ENCODE assay signal across 26 mouse cellular contexts in genomic region chr5:146292896-146293680, GRCm38 (mm10).
DNase-seq lines count a peak whose midpoint lies in the region; ATAC-seq and TF ChIP-seq lines count a peak whose summit lies in the region.
"Had no signal": no experiment of that assay in that cellular context is flagged by ENCODE, and none has a peak within 500 bp of the region (broad histone marks: within the 10 kb centered on the region; RNA-seq: fewer than 3 reads in every experiment).

No protein-coding gene starts in this region.

- no peak overlapping the region for H3K4me3 ChIP-seq in liver, adult 2 months (ENCODE audit: insufficient read depth, low read depth, low read length)
- H3K4me3 ChIP-seq in bone marrow macrophage, adult 2 months (ENCODE audit: insufficient read depth, low read length): no peak overlapping the region
- no peak overlapping the region for H3K4me3 ChIP-seq in liver, embryonic 12.5 days
- H3K4me3 ChIP-seq: embryonic facial prominence, embryonic 13.5 days; erythroblast, embryonic 14.5 days; forebrain, embryonic 13.5 days; gastrocnemius, adult 2 months; heart, embryonic 12.5 days; hindbrain, embryonic 13.5 days; midbrain, embryonic 10.5 days; myocyte; neural tube, embryonic 13.5 days; stomach, embryonic 15.5 days had no signal

- ATAC-seq in liver, embryonic 12.5 days: no peak
- ATAC-seq: activated CD4-positive, CD25-positive, alpha-beta regulatory T cell, adult 4 months; forebrain, embryonic 13.5 days; midbrain, embryonic 16.5 days had no signal

- DNase-seq in liver, adult 2 months (ENCODE audit: extremely low read depth, low read depth, low spot score): peak; percentile 89
- no peak for DNase-seq in liver
- peak; percentile 15 for DNase-seq in lung, postnatal 10 days
- DNase-seq in urinary bladder, postnatal 25 days (ENCODE audit: low spot score): no peak
- DNase-seq in cerebellum, adult 8-10 months: no peak
- DNase-seq: adrenal gland, postnatal 10 days; cerebellum, adult 2 months; cerebellum, postnatal 36 days; embryo, embryonic 11 days; gastrocnemius, adult 2 months; heart, postnatal 14 days; thymus, adult 18-20 months; thymus, postnatal 36 days had no signal

- TF ChIP-seq CTCF in liver, adult 2 months (IDR thresholded peaks at IDR 0.05; ENCODE audit: low read depth, low read length): no peak
- TF ChIP-seq CTCF in bone marrow macrophage, adult 2 months (IDR thresholded peaks at IDR 0.05; ENCODE audit: low read depth, low read length): no peak

- H3K9ac ChIP-seq in liver, adult 2 months (ENCODE audit: low read depth, low read length): 0 out of 2 replicates have a peak overlapping the region, but pooled peaks have one; percentile 22
- no peak overlapping the region for H3K9ac ChIP-seq in liver, embryonic 12.5 days
- H3K9ac ChIP-seq: embryonic facial prominence, embryonic 13.5 days; forebrain, embryonic 13.5 days; heart, embryonic 12.5 days; hindbrain, embryonic 13.5 days; neural tube, embryonic 13.5 days; stomach, embryonic 15.5 days had no signal

- peak overlapping the region; percentile 79 for H3K27ac ChIP-seq in liver, adult 2 months (replicated peaks; ENCODE audit: insufficient read depth, low read depth, low read length)
- peak overlapping the region; percentile 57 for H3K27ac ChIP-seq in bone marrow macrophage, adult 2 months (ENCODE audit: insufficient read depth, low read depth, low read length)
- H3K27ac ChIP-seq in liver, embryonic 12.5 days: peak overlapping the region; percentile 40
- H3K27ac ChIP-seq: embryonic facial prominence, embryonic 13.5 days; forebrain, embryonic 13.5 days; gastrocnemius, adult 2 months; hindbrain, embryonic 13.5 days; midbrain, embryonic 10.5 days; neural tube, embryonic 13.5 days; stomach, embryonic 15.5 days had no signal

- H3K36me3 ChIP-seq in liver, adult 2 months (ENCODE audit: control insufficient read depth, insufficient read depth, low read length): peaks cover 16% of the 10 kb centered on the region; the same call in 1 of the 2 replicates
- peaks cover 81% of the 10 kb centered on the region for H3K36me3 ChIP-seq in liver, embryonic 12.5 days

- no peaks in the 10 kb centered on the region for H3K27me3 ChIP-seq in liver, adult 2 months (ENCODE audit: control insufficient read depth, insufficient read depth, low read length)
- no peaks in the 10 kb centered on the region for H3K27me3 ChIP-seq in liver, embryonic 12.5 days (replicated peaks)
- H3K27me3 ChIP-seq: embryonic facial prominence, embryonic 13.5 days; forebrain, embryonic 13.5 days; heart, embryonic 12.5 days; hindbrain, embryonic 13.5 days; neural tube, embryonic 13.5 days; stomach, embryonic 15.5 days had no signal

- no peaks in the 10 kb centered on the region for H3K9me3 ChIP-seq in liver, embryonic 12.5 days (replicated peaks)
- H3K9me3 ChIP-seq: embryonic facial prominence, embryonic 13.5 days; forebrain, embryonic 13.5 days; heart, embryonic 12.5 days; hindbrain, embryonic 13.5 days; midbrain, embryonic 10.5 days; neural tube, embryonic 13.5 days; stomach, embryonic 15.5 days had no signal

- 49% methylated on average over 5 of the region's 5 CpGs for WGBS in liver, adult 2 months
- WGBS in liver, embryonic 12.5 days (ENCODE audit: insufficient replicate concordance): 77% methylated on average over 5 of the region's 5 CpGs

- no peak for TF ChIP-seq POLR2A in liver, adult 2 months (IDR thresholded peaks at IDR 0.05; ENCODE audit: extremely low read depth, insufficient read depth, low read length)
- no peak for TF ChIP-seq POLR2A in bone marrow macrophage, adult 2 months (IDR thresholded peaks at IDR 0.05; ENCODE audit: borderline replicate concordance, low read depth, low read length)

- no peak overlapping the region for H3K4me2 ChIP-seq in liver, embryonic 12.5 days
- H3K4me2 ChIP-seq: embryonic facial prominence, embryonic 13.5 days; forebrain, embryonic 13.5 days; heart, embryonic 12.5 days; hindbrain, embryonic 13.5 days; neural tube, embryonic 13.5 days; stomach, embryonic 15.5 days had no signal

- peaks cover 2% of the 10 kb centered on the region; the same call in 1 of the 2 replicates for H3K79me2 ChIP-seq in liver, adult 2 months (ENCODE audit: control insufficient read depth, insufficient read depth, low read length)

- peaks cover 31% of the 10 kb centered on the region for H3K4me1 ChIP-seq in liver, adult 2 months (ENCODE audit: control insufficient read depth, insufficient read depth, low read length)
- peaks cover 27% of the 10 kb centered on the region for H3K4me1 ChIP-seq in bone marrow macrophage, adult 2 months (ENCODE audit: control insufficient read depth, insufficient read depth, low read length)
- H3K4me1 ChIP-seq in liver, embryonic 12.5 days: peaks cover 7% of the 10 kb centered on the region; the same call in 1 of the 2 replicates
- H3K4me1 ChIP-seq: embryonic facial prominence, embryonic 13.5 days; forebrain, embryonic 13.5 days; heart, embryonic 12.5 days; hindbrain, embryonic 13.5 days; midbrain, embryonic 10.5 days; neural tube, embryonic 13.5 days; stomach, embryonic 15.5 days had no signal

Comparison
In these comparisons a context has a peak if more than half of its experiments do, and no peak if none do; other contexts are left out.
1. DNase-seq: peak in liver, adult 2 months (single experiment) and lung, postnatal 10 days (single experiment); none in liver (single experiment), urinary bladder, postnatal 25 days (single experiment) and cerebellum, adult 8-10 months (single experiment).
2. Peak in every context shown above with its lines, with median percentiles within 50 percentile points of each other: H3K27ac ChIP-seq.